Mouse (Mus musculus): ENCODE measurements around the gene Zfp553. TPM values are rescaled to one million over a fixed set of nuclear protein-coding genes. Genes with fewer than 3 reads are reported as not detected.

The Zfp553 gene
- total RNA-seq (2015; ENCODE audit: low replicate concordance): 1.5 and 5.2 TPM in 2 replicates
- 2.0 and 3.2 TPM in 2 replicates for total RNA-seq (2017; ENCODE audit: low replicate concordance)

DNA sequence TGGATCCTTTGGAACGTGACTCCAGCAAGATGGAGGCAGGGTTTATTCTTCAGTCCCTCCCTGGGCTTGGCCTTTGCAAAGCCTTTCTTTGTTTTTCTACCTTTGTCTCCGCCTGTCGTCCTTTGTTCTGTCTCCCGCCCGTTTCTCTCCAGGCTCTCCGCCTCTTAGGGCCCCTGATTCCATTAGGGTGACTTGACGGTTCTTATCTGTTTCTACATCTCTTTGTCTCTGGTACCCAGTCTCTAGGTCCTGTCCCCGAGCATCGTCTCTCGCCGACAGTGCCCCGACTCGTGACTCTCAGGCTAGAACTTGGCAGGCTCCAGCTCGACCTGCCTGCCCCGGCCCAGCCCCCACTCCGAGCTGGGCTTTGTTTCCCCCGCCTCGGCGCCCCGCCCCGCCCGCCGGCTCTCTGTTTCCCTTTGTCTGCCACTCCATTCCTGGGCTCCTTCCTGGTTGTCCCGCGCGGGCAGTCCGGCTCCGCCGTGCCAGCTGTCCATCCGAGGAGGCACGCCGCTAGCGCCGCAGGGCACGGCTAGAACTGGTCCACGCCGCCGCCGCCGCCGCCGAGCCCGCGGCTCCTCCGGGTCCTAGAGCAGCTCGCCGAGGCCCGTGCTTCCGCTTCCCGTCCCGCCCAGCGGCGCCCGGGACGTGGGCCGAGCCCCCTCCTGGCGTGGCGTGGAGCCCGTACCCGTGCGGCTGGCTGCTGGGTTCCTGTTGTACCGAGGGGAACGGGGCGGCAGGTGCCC lies at the start of gene Zfp553, which contains the start of gene Sept1:
Gene Zfp553 (plus strand): TSS at position 440 of the 746 bp plus-strand sequence.
Gene Sept1 (minus strand): TSS at position 509 of the 746 bp plus-strand sequence.
- ATAC-seq (replicated peaks; ENCODE audit: low FRiP score, poor library complexity, severe bottlenecking): peak; percentile 62

DNA sequence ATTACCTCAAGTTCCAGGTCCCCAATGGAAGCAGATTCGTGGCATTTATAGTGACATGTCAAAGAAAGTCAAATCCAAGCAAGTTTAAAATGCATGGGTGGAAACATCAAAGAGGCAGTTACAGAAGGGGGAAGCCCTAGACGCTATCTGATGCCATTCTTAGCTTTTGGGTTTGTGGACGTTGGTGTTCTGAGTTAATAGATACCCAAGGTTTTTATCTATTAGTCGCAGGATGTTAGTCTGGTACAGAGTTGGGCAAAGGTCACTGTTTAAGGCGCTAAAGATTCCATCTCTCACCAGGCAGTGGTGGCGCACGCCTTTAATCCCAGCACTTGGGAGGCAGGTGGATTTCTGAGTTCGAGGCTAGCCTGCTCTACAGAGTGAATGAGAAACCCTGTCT lies 49.5 kb upstream of the Zfp553 start:
- ATAC-seq (replicated peaks; ENCODE audit: low FRiP score, poor library complexity, severe bottlenecking): no peak

DNA sequence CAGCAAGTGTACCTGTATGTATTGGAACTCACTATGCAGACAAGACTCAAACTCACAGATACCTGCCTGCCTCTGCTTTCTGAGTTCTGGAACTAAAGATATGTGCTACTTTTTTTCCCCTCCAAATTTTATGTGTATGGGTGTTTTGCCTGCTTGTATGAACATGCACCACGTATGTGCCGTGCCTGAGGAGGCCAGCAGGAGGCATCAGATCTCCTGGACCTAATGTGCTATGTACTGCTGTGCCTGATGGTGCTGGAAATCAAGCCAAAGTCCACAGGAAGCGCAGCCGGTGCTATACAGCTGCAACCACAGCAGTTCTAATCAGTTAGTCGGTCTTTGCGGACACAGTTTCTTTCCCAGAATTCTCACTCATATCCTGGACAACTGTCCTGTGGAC lies 49.0 kb upstream of the Zfp553 start:
- peak; percentile 85 for ATAC-seq (replicated peaks; ENCODE audit: low FRiP score, poor library complexity, severe bottlenecking)

DNA sequence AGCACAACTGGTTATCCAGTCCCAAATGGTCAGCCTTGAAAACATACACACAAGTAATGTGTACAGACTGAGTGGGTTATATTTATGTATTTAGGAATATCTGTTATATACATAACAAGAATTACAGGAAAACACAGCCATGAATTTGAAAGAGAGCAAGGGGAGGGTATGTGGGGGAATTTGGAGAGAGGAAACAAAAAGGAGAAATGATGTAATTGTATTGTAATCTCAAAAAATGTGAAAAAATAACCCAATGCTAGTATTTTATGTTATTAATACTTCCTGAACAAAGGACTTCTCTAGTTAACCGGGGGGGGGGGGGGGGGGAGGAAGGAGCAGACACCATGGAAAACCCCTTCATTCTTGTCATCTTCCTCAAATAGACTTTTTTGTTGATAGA lies 48.1 kb upstream of the Zfp553 start:
- no peak for ATAC-seq (replicated peaks; ENCODE audit: low FRiP score, poor library complexity, severe bottlenecking)

DNA sequence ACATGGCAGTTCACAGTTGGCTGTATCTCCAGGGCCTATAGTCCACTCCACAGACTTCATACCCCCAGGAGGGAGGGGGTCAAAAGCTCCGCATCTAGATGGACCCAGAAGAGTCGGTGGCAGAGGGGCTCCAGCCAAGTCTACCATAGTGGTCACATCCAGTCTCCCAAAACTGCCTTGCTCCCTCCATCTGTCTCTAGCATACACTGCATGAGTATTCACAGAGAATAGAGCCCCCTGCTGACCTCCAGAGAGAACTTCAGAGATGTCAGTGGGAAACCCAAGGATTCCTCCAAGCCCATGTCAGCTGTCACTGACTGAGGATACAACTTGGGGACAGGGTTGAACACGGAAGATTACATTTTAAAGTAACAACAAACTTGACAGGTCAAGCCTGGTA lies 47.3 kb upstream of the Zfp553 start:
- 0 out of 2 replicates have a peak, but pooled peaks have one; percentile 44 for ATAC-seq (replicated peaks; ENCODE audit: low FRiP score, poor library complexity, severe bottlenecking)

DNA sequence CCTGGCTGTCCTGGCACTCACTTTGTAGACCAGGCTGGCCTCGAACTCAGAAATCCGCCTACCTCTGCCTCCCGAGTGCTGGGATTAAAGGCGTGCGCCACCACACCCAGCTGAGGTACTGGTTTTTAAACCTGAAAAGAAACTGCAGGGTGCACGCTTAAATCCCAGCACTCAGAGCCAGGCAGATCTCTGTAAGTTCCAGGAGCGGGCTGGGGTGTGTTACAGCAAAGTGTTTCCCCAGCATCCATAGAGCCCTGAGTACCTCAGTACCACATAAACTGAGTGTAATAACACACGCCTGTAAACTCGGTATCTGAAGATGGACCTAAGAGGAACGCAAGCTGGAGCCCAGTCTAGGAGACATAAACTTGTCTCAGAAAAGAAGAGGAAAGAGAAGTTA lies 45.5 kb upstream of the Zfp553 start:
- no peak for ATAC-seq (replicated peaks; ENCODE audit: low FRiP score, poor library complexity, severe bottlenecking)

DNA sequence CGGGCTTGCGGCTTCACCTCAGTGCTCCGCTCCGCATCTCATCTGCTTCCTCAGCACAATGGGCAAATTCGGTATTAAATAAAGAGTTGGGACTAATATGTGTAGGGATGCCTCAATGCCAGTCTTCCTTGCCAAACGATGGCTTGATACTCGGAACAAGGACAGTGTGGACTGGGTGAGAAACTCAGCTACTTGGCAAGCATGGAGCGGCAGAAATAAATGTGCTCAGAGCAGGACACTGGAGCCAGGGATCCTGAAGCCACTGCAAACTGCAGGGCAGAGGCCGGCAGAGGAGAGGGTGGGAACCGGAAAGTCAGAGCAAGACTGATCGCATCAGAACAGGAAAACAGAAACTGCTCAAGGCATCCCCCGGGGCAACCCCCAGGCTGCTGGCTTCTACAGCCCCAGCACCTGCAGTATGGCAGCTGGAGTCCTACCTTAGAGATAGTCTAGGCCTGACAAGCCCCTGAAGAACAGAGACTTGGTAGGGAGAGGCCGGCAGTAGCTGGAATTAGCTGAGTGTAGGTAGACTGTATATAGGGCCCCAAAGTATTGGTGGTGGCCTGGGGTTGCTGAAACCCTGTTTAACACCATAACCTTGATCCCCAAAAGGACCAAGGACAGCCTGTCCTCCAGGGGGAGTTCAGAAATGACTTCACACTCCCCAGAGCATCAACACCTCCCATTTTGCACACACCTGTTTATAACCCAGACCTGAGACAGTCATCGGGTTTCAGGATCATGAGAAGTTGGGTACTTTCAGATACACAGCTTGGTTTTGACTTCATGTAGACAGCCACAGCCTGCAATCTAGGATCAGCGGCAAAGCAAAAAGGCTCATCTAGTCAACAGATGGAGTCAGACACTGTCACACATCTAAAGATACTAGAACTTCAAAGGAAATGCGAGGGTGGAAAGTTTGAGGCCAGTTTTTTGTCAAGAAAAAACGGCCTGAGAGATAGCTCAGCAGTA lies 44.3 kb upstream of the Zfp553 start:
- no peak for ATAC-seq (replicated peaks; ENCODE audit: low FRiP score, poor library complexity, severe bottlenecking)

DNA sequence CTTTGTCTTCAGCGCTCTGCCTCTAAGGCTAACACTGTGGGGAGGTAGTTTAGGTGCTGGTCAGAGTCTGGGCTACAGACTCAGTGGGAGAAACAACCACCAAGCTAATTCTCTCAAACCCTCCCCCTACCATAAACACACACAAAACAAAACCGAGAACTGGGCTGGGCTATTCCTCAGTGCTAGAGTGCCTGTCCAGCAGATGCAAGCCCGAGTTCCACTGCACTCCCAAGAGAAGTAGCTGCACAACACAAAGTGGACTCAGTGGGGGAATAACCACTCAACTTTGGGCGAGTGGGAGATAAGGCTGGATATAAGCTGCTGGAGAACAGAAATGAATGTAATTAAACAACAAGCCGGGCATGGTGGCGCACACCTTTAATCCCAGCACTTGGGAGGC lies 42.2 kb upstream of the Zfp553 start:
- no peak for ATAC-seq (replicated peaks; ENCODE audit: low FRiP score, poor library complexity, severe bottlenecking)

DNA sequence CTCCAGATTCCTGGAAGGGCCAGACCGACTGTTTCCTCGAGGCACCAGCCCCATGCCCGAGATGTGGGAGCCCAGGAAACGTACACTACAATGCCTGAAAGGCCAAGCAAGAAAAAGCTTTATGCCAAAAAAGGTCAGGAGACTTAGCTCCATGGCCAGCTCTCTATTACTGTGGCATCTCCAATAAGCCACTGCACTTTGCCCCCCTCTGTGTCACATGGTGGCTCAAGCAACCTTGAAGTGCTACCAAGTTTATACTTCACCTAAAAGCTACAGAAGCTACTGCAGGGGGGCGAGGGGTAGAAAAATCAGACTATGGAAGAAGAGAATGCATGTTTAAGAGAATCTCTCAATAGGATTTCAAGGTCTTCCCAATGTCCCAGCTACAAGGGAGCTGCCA lies 39.9 kb upstream of the Zfp553 start:
- no peak for ATAC-seq (replicated peaks; ENCODE audit: low FRiP score, poor library complexity, severe bottlenecking)

DNA sequence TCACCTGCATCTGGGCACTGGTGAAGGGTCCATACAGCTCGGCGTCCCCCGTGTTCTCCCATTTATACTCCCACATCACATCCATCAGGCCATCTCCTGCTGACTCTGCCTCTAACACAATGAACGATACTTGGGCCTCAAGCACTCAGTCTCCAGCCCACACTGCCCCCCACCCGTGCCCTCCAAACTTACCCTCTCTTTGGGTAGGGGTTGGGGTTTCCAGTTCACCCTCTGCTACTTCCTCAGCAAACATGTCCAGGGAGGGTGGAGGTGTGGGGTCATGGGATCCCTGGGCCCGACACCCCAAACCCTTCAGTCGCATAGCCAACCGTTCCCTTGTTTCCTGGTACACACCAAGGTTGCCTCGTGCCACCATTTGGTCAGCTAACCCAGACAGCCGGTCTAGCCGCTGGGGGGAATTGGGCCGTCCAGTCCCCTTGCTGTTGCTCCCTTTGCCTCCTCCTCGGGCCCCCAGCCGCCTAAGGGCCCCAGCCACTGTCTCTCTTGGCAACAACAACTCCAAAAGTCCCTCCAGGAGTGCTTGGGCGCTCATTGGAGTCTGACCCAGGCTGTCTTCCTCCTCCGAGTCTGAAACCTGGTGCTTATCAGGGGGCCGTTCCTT lies 38.7 kb upstream of the Zfp553 start:
- ATAC-seq (replicated peaks; ENCODE audit: low FRiP score, poor library complexity, severe bottlenecking): no peak

DNA sequence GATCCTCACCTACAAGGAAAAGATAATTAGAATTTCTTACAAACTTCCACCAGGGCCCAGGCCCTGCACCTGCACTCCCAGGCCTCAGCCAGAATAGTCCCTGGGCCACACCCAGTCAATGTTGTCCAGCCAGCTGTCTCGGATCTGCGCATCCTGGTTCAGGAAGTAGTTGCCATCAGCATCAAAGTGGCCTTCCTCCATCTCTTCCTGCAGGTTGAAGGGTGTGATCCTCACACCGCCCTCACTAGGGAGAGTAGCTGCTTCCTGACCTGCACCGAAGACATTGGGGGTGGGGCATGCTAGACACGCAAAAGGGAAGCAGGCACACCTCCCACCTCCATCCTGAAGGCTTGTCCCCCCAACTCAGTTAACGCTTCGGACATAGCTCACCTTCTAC lies 38.2 kb upstream of the Zfp553 start:
- ATAC-seq (replicated peaks; ENCODE audit: low FRiP score, poor library complexity, severe bottlenecking): no peak

DNA sequence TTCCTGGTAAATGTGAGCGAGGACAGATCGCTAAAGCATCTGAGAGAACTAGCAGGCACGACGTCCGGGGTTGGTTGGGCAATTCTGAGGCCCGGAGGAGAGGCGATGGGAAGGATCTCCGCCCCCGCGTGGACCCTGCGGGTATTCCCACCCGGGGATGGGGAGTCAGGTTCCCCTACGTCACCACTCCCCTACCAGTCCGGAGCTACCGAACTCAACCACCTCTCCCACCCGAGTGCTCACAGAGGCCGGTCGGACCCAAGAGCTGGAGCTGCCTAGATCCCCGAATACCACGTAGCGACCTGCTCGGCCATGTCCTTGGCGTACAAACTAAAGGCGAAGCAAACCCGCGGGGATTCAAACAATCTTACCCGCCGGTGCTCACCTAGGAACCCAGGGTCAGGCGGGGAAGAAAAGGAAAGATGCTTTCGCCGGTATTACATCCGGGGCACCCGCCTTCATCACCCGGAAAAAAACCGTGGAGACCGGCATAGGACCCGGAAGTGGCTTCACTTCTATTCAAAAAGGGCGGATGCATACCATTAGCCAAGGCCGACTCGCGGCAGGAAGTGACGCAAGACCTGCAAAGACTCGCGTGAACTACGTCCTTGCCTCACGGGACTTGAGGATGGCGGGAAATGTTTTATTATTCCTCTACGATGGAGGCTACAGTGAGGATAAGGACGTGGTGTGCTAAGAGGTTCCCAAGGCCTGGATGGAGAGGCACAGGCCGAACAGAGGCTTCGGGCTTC lies 37.1 kb upstream of the Zfp553 start, which contains the start of gene Cd2bp2:
Gene Cd2bp2 (minus strand): TSS at position 507 of the 752 bp plus-strand sequence.
- peak; percentile 92 for ATAC-seq (replicated peaks; ENCODE audit: low FRiP score, poor library complexity, severe bottlenecking)

DNA sequence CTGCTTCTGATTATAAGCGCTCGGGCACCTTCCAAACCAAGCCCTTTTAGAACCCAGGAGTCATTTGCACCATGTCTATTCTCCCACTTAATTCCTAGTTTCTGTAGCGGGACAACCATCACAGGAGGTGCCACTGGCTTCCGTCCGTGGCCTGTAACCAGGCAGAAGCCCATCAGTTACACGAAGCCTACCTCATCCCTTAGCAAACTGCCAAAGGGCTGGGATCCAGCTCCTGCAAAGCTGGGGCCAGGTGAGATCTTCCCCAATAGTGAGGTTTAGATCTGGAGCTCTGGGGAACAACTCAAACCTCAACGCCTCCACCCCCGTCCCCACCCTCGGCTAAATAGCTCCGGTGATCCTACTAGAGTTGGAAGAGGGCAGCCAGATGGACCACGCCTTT lies 36.4 kb upstream of the Zfp553 start:
- ATAC-seq (replicated peaks; ENCODE audit: low FRiP score, poor library complexity, severe bottlenecking): peak; percentile 5; the same call in 1 of the 2 replicates

DNA sequence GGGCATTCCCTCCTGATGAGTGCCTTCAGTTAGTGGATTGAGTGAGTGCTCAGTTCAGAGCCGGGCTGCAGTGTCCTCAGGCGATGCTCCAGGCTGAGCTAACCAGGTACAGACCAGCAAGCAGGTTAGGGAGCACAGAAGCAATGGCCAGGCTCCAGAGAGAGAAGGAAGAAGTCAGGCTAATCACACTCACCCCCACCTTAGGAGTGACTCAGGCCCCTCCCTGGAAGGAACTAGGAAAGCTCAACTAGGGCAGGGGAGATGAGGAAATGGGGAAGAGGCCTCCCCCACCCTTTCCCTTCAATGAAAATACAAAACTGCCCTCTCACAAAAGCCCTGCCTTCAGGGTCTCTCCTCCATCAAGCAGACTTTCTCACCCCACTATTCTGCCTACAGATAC lies 26.3 kb upstream of the Zfp553 start:
- peak; percentile 32 for ATAC-seq (replicated peaks; ENCODE audit: low FRiP score, poor library complexity, severe bottlenecking)

DNA sequence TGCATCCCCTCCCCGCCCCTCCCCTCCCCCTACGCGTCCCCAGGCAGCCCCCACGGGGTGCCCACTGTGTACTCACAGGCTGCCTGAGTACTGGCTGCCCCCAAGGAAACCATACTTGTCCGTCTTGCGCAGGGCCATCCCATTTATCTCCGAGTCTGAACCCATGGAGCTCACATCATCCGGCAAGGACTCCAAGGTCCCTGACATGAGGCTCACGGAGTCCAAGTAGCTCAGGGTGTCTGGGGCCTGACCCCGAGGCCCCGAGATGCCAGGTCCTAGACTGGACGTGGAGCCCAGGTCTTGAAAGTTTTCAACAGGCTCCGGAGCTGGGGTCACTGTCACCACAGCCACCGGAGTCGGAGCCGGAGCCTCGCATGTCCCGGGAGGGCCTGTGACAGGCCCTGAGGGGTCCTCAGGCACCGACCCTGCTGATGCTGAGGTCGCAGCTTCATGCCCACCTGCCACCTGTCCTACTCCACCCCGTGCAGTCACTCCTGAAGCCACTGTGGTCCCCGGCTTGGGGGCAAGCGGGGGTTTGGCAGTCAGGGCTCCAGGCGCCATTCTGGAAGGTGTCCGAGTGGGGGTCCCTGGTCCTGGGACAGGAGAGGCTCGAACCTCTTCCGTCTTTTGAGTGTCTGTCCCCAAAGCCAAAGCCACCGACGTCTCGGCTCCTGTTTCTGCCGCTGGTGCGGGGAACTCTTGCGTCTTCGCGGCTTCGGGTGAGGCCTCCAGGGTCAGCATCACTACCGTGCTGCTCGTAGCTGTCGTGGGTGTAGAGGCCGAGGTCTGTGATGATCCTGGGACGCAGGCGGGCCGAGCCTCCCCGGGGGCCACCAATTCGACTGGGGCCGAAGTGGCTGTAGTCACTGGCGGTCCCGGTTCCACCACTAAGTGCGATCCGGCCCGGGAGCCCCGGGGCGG lies 25.2 kb upstream of the Zfp553 start:
- ATAC-seq (replicated peaks; ENCODE audit: low FRiP score, poor library complexity, severe bottlenecking): peak; percentile 6

DNA sequence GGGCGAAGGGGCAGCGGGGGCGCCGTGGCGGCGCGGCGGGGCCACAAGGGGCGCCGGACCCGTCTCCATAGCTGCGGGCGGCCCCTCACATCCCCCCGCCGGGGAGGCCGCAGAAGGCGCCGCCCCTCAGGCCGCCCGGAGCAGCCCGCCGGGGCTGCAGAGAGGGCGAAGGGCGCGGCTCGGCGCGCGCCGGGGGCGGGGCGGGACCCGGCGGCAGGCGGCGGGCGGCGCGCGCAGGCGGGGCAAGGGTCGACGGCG lies 24.6 kb upstream of the Zfp553 start, which contains the start of gene Tbc1d10b:
Gene Tbc1d10b (minus strand): TSS at position 174 of the 258 bp plus-strand sequence.
- ATAC-seq (replicated peaks; ENCODE audit: low FRiP score, poor library complexity, severe bottlenecking): no peak; the same call in 1 of the 2 replicates

DNA sequence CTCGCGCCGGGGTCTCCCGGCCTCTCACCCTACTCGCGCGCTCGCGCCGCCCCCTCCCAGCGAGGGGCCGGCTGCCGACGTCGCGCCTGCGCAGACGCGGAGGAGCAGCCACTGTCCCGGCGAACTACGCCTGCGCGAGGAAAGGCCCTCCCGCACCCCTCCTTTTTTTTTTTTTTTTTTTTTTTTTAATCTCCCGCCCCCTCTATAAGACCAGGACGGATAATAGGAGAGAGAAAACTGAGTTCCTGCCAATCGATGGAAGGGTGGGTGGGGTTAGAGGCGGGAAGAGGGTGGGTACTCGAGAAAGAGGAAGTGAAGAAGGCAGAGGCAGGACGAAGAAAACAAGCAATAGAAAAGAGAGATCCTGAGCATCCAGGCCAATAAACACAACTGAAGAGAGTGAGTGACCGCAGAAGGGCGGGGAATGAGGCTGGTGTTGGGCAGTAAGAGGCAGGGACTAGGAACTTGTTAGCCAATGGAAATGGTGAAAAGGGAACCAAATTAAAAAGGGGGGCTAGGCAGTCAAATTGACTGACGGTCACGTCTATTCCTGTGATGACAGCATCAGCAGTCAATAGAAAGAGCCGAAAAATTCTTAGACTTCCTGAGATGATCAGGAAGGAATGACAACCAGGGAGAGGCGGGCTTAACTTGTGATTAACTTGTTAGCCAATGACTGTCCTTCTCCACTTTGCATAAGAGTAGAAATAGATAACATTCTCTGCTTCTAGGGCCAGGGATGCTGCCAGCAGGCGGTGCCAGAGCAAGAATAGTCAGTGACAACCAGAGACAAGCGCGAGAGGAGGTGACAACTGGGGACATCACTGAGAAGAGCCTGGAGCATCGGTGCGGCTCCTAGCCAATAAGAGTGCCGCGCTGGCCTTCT lies 24.1 kb upstream of the Zfp553 start, which contains the start of gene Mylpf:
Gene Mylpf (plus strand): TSS at position 338 of the 886 bp plus-strand sequence.
- peak; percentile 77 for ATAC-seq (replicated peaks; ENCODE audit: low FRiP score, poor library complexity, severe bottlenecking)

Data from erythroblast, adult 5-6 weeks (primary cell).